In genomic region chr12:55491516-55492183, GRCm38 (mm10) we compare ENCODE assay signal across 8 mouse cellular contexts. TPM values are rescaled to one million over a fixed set of nuclear protein-coding genes. Genes with fewer than 3 reads are reported as not detected.
DNase-seq lines count a peak whose midpoint lies in the region; ATAC-seq and TF ChIP-seq lines count a peak whose summit lies in the region.

No protein-coding gene starts in this region.

- peak; percentile 73; the same call in 1 of the 2 replicates for TF ChIP-seq EP300 in CH12.LX (IDR thresholded peaks at IDR 0.05; ENCODE audit: low read length)

- no peak for TF ChIP-seq CTCF in CH12.LX (conservative IDR thresholded peaks at IDR 0.05 in 1 of 2, IDR thresholded peaks at IDR 0.05 in 1 of 2; ENCODE audit: low read depth in 2 of 2, low read length in 2 of 2)

- ATAC-seq in forebrain, embryonic 11.5 days (replicated peaks; ENCODE audit: low FRiP score) = peak; percentile 90
- ATAC-seq in heart, embryonic 16.5 days (replicated peaks; ENCODE audit: extremely low read depth, insufficient read depth, low FRiP score) = peak; percentile 86
- peak; percentile 90 for ATAC-seq in liver, embryonic 15.5 days (ENCODE audit: insufficient read depth)
- peak; percentile 87 for ATAC-seq in neural tube, embryonic 11.5 days (ENCODE audit: insufficient read depth, low FRiP score, low TSS enrichment)
- peak; percentile 87 for ATAC-seq in stomach, embryonic 16.5 days (ENCODE audit: insufficient read depth, low FRiP score)

- TF ChIP-seq POLR2A in CH12.LX (IDR thresholded peaks at IDR 0.05; ENCODE audit: low read depth, low read length) = no peak

- H3K4me1 ChIP-seq in CH12.LX (ENCODE audit: control insufficient read depth in 1 of 2, insufficient read depth in 2 of 2) = peaks cover 11 to 55% of the 10 kb centered on the region in 2 experiments
- H3K4me1 ChIP-seq in forebrain, embryonic 11.5 days (replicated peaks; ENCODE audit: control insufficient read depth, insufficient read depth, low read length) = peaks cover 7% of the 10 kb centered on the region
- peaks cover 24% of the 10 kb centered on the region for H3K4me1 ChIP-seq in heart, embryonic 16.5 days (ENCODE audit: control insufficient read depth, insufficient read depth, low read length)
- H3K4me1 ChIP-seq in liver, embryonic 15.5 days (replicated peaks) = peaks cover 69% of the 10 kb centered on the region
- H3K4me1 ChIP-seq in neural tube, embryonic 11.5 days (ENCODE audit: control insufficient read depth, insufficient read depth, low read length) = peaks cover 6% of the 10 kb centered on the region
- peaks cover 31% of the 10 kb centered on the region for H3K4me1 ChIP-seq in stomach, embryonic 16.5 days (ENCODE audit: control insufficient read depth, insufficient read depth, low read length)

- H3K36me3 ChIP-seq in CH12.LX (replicated peaks in 1 of 2; ENCODE audit: control insufficient read depth in 1 of 2, insufficient read depth in 1 of 2, low read length in 1 of 2) = peaks cover 37 to 45% of the 10 kb centered on the region in 2 experiments
- H3K36me3 ChIP-seq in forebrain, embryonic 11.5 days (ENCODE audit: control insufficient read depth, insufficient read depth, low read length) = no peaks in the 10 kb centered on the region; the same call in 1 of the 2 replicates
- peaks cover 31% of the 10 kb centered on the region for H3K36me3 ChIP-seq in heart, embryonic 16.5 days (ENCODE audit: control insufficient read depth, insufficient read depth)
- H3K36me3 ChIP-seq in liver, embryonic 15.5 days (replicated peaks) = peaks cover 34% of the 10 kb centered on the region
- peaks cover 3% of the 10 kb centered on the region; the same call in 1 of the 2 replicates for H3K36me3 ChIP-seq in neural tube, embryonic 11.5 days (ENCODE audit: control insufficient read depth, insufficient read depth, low read length)
- 0 out of 2 replicates have a peak, but pooled peaks cover 4% of the 10 kb centered on the region for H3K36me3 ChIP-seq in stomach, embryonic 16.5 days (ENCODE audit: control insufficient read depth, insufficient read depth, low read length)

- peak; percentile 88 for DNase-seq in CH12.LX (ENCODE audit: extremely low read depth)
- DNase-seq in c-Kit-positive CD71-positive TER-119-negative erythroid progenitor cells, embryonic 14.5 days (ENCODE audit: low read depth) = peak; percentile 78
- DNase-seq in forebrain, embryonic 11.5 days (ENCODE audit: low spot score) = peak; percentile 93
- peak; percentile 98 to 99 for DNase-seq in kidney, postnatal 36 days
- peak; percentile 92 for DNase-seq in neural tube, embryonic 11.5 days (ENCODE audit: low spot score)

- H3K9me3 ChIP-seq in CH12.LX (replicated peaks; ENCODE audit: low read length) = no peaks in the 10 kb centered on the region
- H3K9me3 ChIP-seq in forebrain, embryonic 11.5 days (ENCODE audit: control insufficient read depth, low read length) = no peaks in the 10 kb centered on the region
- H3K9me3 ChIP-seq in heart, embryonic 16.5 days (replicated peaks; ENCODE audit: control insufficient read depth, low read length) = no peaks in the 10 kb centered on the region
- no peaks in the 10 kb centered on the region for H3K9me3 ChIP-seq in liver, embryonic 15.5 days (replicated peaks)
- no peaks in the 10 kb centered on the region for H3K9me3 ChIP-seq in neural tube, embryonic 11.5 days (ENCODE audit: control insufficient read depth, low read length)
- H3K9me3 ChIP-seq in stomach, embryonic 16.5 days (replicated peaks; ENCODE audit: control insufficient read depth, low read length) = no peaks in the 10 kb centered on the region

- dilution Hi-C loops in CH12.LX (cut with MboI; ENCODE audit: extremely low pct_ligation_motif_present, extremely low pct_unique_long_range_greater_than_20kb, low sequenced_read_pairs) = no loop called here

- no peaks in the 10 kb centered on the region for H3K27me3 ChIP-seq in CH12.LX (replicated peaks)
- H3K27me3 ChIP-seq in forebrain, embryonic 11.5 days (ENCODE audit: control insufficient read depth, insufficient read depth, low read length) = no peaks in the 10 kb centered on the region
- no peaks in the 10 kb centered on the region for H3K27me3 ChIP-seq in heart, embryonic 16.5 days (ENCODE audit: control insufficient read depth, insufficient read depth, low read length)
- peaks cover 8% of the 10 kb centered on the region; the same call in 1 of the 2 replicates for H3K27me3 ChIP-seq in liver, embryonic 15.5 days
- no peaks in the 10 kb centered on the region for H3K27me3 ChIP-seq in neural tube, embryonic 11.5 days (ENCODE audit: control insufficient read depth, insufficient read depth, low read length)
- no peaks in the 10 kb centered on the region for H3K27me3 ChIP-seq in stomach, embryonic 16.5 days (ENCODE audit: control insufficient read depth, insufficient read depth, low read length)

- in situ Hi-C loops in CH12.LX (cut with MboI; ENCODE audit: low pct_ligation_motif_present, low pct_unique_long_range_greater_than_20kb, low sequenced_read_pairs) = loop anchor here (5.0 to 10.0 kb wide), 2 partner anchors 49 to 107 kb away; partner anchors contain the start of gene Psma6

- H3K27ac ChIP-seq in CH12.LX (ENCODE audit: insufficient read depth, low read depth) = peak overlapping the region; percentile 99
- peak overlapping the region; percentile 98 for H3K27ac ChIP-seq in forebrain, embryonic 11.5 days (ENCODE audit: low read depth, low read length)
- peak overlapping the region; percentile 100 for H3K27ac ChIP-seq in heart, embryonic 16.5 days (ENCODE audit: low read length)
- peak overlapping the region; percentile 94 for H3K27ac ChIP-seq in liver, embryonic 15.5 days (replicated peaks)
- peak overlapping the region; percentile 94 for H3K27ac ChIP-seq in neural tube, embryonic 11.5 days (ENCODE audit: low read depth, low read length)
- peak overlapping the region; percentile 100 for H3K27ac ChIP-seq in stomach, embryonic 16.5 days (ENCODE audit: low read length)

- H3K4me2 ChIP-seq in CH12.LX (ENCODE audit: insufficient read depth, low read depth, poor library complexity, severe bottlenecking) = no peak overlapping the region
- peak overlapping the region; percentile 85 for H3K4me2 ChIP-seq in forebrain, embryonic 11.5 days (ENCODE audit: low read depth, low read length, severe bottlenecking)
- H3K4me2 ChIP-seq in heart, embryonic 16.5 days (ENCODE audit: low read depth, low read length) = peak overlapping the region; percentile 90
- H3K4me2 ChIP-seq in liver, embryonic 15.5 days = peak overlapping the region; percentile 99
- peak overlapping the region; percentile 69 for H3K4me2 ChIP-seq in neural tube, embryonic 11.5 days (ENCODE audit: low read depth)
- peak overlapping the region; percentile 88 for H3K4me2 ChIP-seq in stomach, embryonic 16.5 days (ENCODE audit: low read depth, low read length)

- peak overlapping the region; percentile 81 to 94 (median 89) for H3K4me3 ChIP-seq in CH12.LX (replicated peaks in 1 of 3; ENCODE audit: low read depth in 2 of 3, low read length in 2 of 3, poor library complexity in 1 of 3)
- peak overlapping the region; percentile 87 for H3K4me3 ChIP-seq in forebrain, embryonic 11.5 days (ENCODE audit: low read depth, low read length)
- H3K4me3 ChIP-seq in heart, embryonic 16.5 days (ENCODE audit: low read length) = peak overlapping the region; percentile 81
- peak overlapping the region; percentile 93 for H3K4me3 ChIP-seq in liver, embryonic 15.5 days (replicated peaks)
- peak overlapping the region; percentile 78 for H3K4me3 ChIP-seq in neural tube, embryonic 11.5 days (ENCODE audit: low read depth, low read length)
- peak overlapping the region; percentile 88 for H3K4me3 ChIP-seq in stomach, embryonic 16.5 days (replicated peaks; ENCODE audit: low read length)

- no peak for TF ChIP-seq RAD21 in CH12.LX (IDR thresholded peaks at IDR 0.05; ENCODE audit: low read depth, low read length)

- peaks cover 30% of the 10 kb centered on the region for H3K79me2 ChIP-seq in CH12.LX (replicated peaks; ENCODE audit: control insufficient read depth, extremely low read depth, insufficient read depth, poor library complexity, severe bottlenecking)

- WGBS in forebrain, embryonic 11.5 days = 3% methylated on average over 30 of the region's 57 CpGs
- under 1% methylated on average over 44 of the region's 57 CpGs for WGBS in heart, embryonic 16.5 days
- under 1% methylated on average over 31 of the region's 57 CpGs for WGBS in liver, embryonic 15.5 days (ENCODE audit: insufficient replicate concordance)
- WGBS in neural tube, embryonic 11.5 days = 4% methylated on average over 18 of the region's 57 CpGs
- under 1% methylated on average over 34 of the region's 57 CpGs for WGBS in stomach, embryonic 16.5 days

- H3K9ac ChIP-seq in CH12.LX (ENCODE audit: insufficient read depth, low read depth) = peak overlapping the region; percentile 94
- H3K9ac ChIP-seq in forebrain, embryonic 11.5 days (ENCODE audit: low read length) = peak overlapping the region; percentile 94
- H3K9ac ChIP-seq in heart, embryonic 16.5 days (ENCODE audit: low read length) = peak overlapping the region; percentile 97
- H3K9ac ChIP-seq in liver, embryonic 15.5 days = peak overlapping the region; percentile 93
- H3K9ac ChIP-seq in neural tube, embryonic 11.5 days (ENCODE audit: low read length) = peak overlapping the region; percentile 90
- peak overlapping the region; percentile 99 for H3K9ac ChIP-seq in stomach, embryonic 16.5 days (ENCODE audit: low read length)

TF ChIP-seq in CH12.LX, 34 proteins besides CTCF, POLR2A, EP300 and RAD21 (continues in another document):
- TF ChIP-seq KAT2A (IDR thresholded peaks at IDR 0.05; ENCODE audit: insufficient replicate concordance, low read length) (no peak), ELF1 (IDR thresholded peaks at IDR 0.05; ENCODE audit: low read depth, low read length) (peak; percentile 59), MYC (IDR thresholded peaks at IDR 0.05; ENCODE audit: low read depth, low read length) (no peak), MAFK (IDR thresholded peaks at IDR 0.05; ENCODE audit: insufficient replicate concordance, low read length) (0 out of 2 replicates have a peak, but pooled peaks have one; percentile 27), MEF2A (IDR thresholded peaks at IDR 0.05; ENCODE audit: borderline replicate concordance, low read depth, low read length) (peak; percentile 86), NRF1 (IDR thresholded peaks at IDR 0.05; ENCODE audit: low read depth, low read length) (peak; percentile 74), MXI1 (IDR thresholded peaks at IDR 0.05; ENCODE audit: low read depth, low read length) (peak; percentile 39; the same call in 1 of the 2 replicates), TCF12 (IDR thresholded peaks at IDR 0.05; ENCODE audit: low read depth, low read length) (peak; percentile 85)

RNA-seq across cellular contexts. Expression of gene Nfkbia, which starts 0.8 kb away (rescaled TPM):
- 465 and 702 TPM in 2 replicates for total RNA-seq in CH12.LX (2012; rRNA removed)
- total RNA-seq in CH12.LX (2014; rRNA removed) = 138 and 178 TPM in 2 replicates
- 115 and 143 TPM in 2 replicates for polyA plus RNA-seq in CH12.LX (2012; ENCODE audit: insufficient read length, low read depth)
- 40.8 and 41.2 TPM in 2 replicates for polyA plus RNA-seq in forebrain, embryonic 11.5 days (2014; fragmentation: Nextera tagmentation; extraction: Ambion mirVana)
- 80.8 and 85.9 TPM in 2 replicates for polyA plus RNA-seq in heart, embryonic 16.5 days (2015; fragmentation: Nextera tagmentation; extraction: Ambion mirVana)
- polyA plus RNA-seq in liver, embryonic 15.5 days (2015; fragmentation: Nextera tagmentation; extraction: Ambion mirVana) = 22.9 and 24.4 TPM in 2 replicates
- polyA plus RNA-seq in neural tube, embryonic 11.5 days (2014; fragmentation: Nextera tagmentation; extraction: Ambion mirVana) = 44.7 and 46.9 TPM in 2 replicates
- 86.6 and 93.5 TPM in 2 replicates for polyA plus RNA-seq in stomach, embryonic 16.5 days (2015; fragmentation: Nextera tagmentation; extraction: Ambion mirVana)

Comparison
In these comparisons a context has a peak if more than half of its experiments do, and no peak if none do; other contexts are left out.
1. Peak in every context shown above with its lines: DNase-seq, ATAC-seq, H3K4me3 ChIP-seq and H3K27ac ChIP-seq.